Mouse (Mus musculus): Measurements from ENCODE around the gene Ppp4r3b. TPM values are rescaled to one million over a fixed set of nuclear protein-coding genes. Genes with fewer than 3 reads are reported as not detected.
A peak's percentile ranks its signal among the peaks of the same experiment; 100 is the strongest.

Gene Ppp4r3b
- polyA plus RNA-seq, 1 experiment from 2014 or later, result 38.0 TPM

DNA sequence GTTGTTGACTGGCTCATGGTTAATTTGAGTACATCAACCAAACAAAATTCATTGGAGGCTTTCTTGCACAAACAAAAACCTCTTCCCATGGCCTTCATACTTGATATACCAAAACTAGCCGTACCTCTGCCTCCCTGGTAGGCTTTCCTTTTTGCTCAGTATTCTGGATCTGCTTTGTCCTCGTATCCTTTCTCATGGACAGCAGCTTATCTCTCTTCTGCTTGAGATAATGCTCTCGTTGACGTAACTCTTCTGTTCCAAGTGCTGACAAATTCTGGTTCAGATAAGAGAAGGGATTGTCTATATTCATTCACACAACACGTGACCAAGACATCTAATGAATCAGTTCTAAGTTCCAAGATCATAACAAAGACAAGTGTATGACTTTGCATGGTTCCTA is 49.6 kb downstream of the Ppp4r3b start:
- WGBS (ENCODE audit: insufficient replicate concordance), result 42% methylated on average over 5 of the region's 5 CpGs

DNA sequence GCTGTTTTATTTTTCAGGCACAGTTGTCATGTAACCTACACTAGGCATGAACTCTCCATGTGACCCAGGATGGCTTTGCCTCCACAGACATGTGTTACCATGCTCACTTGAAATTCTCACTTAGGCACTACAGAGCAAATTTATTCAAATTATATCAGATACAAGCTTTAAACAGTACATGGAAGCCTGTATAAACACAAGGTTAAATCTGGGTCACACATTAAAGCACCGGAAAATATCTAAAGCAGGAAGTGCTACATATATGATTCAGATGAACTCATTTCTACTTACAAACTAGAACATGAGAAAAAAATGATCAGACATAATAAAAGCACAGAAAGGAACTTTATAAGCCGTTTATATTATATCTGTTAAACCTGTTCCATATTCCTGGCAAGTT is 52.1 kb downstream of the Ppp4r3b start:
- H3K36me3 ChIP-seq (ENCODE audit: control insufficient read depth, insufficient read depth), result peaks cover 41% of the 10 kb centered on the region
- ATAC-seq (ENCODE audit: low read depth), result no peak

More for the DNA sequence above, 49.6 kb downstream of the Ppp4r3b start:
- no peak overlapping the region for H3K4me2 ChIP-seq (ENCODE audit: low read depth, low read length)
- ATAC-seq (ENCODE audit: low read depth), result no peak
- H3K27me3 ChIP-seq (ENCODE audit: control insufficient read depth, insufficient read depth, low read depth, low read length), result no peaks in the 10 kb centered on the region
- H3K4me1 ChIP-seq (ENCODE audit: control insufficient read depth, low read depth, low read length), result no peaks in the 10 kb centered on the region
- no peaks in the 10 kb centered on the region for H3K9me3 ChIP-seq (replicated peaks; ENCODE audit: control insufficient read depth, low read length)
- H3K36me3 ChIP-seq (ENCODE audit: control insufficient read depth, insufficient read depth), result peaks cover 47% of the 10 kb centered on the region
- no peak overlapping the region for H3K4me3 ChIP-seq (ENCODE audit: low read depth, low read length)
- H3K27ac ChIP-seq (ENCODE audit: low read length), result no peak overlapping the region
- no peak overlapping the region for H3K9ac ChIP-seq (ENCODE audit: low read depth, low read length)

DNA sequence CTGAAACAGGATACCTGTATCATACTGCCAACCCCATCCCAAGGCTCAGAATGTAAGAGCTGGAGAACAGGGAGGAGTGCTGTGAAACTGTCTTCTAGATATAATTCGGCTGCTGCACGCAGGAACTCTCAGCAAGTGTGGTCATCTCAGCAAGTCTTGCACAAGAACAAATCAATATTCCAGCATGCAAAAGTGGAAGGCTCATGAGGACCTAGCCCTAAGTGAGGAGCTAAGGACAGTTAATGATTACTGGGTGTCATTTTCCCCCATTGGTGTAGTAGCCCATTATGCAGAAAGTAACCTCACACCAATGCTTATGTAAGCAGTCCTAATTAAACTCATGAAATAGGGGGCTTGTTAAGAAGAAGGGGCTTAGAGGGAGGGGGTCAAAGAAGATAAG is 56.3 kb downstream of the Ppp4r3b start:
- no peak overlapping the region for H3K27ac ChIP-seq (ENCODE audit: low read length)

More for the DNA sequence above, 52.1 kb downstream of the Ppp4r3b start:
- H3K27ac ChIP-seq (ENCODE audit: low read length), result no peak overlapping the region
- H3K4me1 ChIP-seq (ENCODE audit: control insufficient read depth, low read depth, low read length), result no peaks in the 10 kb centered on the region
- H3K4me2 ChIP-seq (ENCODE audit: low read depth, low read length), result no peak overlapping the region
- 81% methylated on average over 2 of the region's 2 CpGs for WGBS (ENCODE audit: insufficient replicate concordance)
- no peaks in the 10 kb centered on the region for H3K9me3 ChIP-seq (replicated peaks; ENCODE audit: control insufficient read depth, low read length)
- no peak overlapping the region for H3K4me3 ChIP-seq (ENCODE audit: low read depth, low read length)
- no peaks in the 10 kb centered on the region for H3K27me3 ChIP-seq (ENCODE audit: control insufficient read depth, insufficient read depth, low read depth, low read length)
- H3K9ac ChIP-seq (ENCODE audit: low read depth, low read length), result no peak overlapping the region

DNA sequence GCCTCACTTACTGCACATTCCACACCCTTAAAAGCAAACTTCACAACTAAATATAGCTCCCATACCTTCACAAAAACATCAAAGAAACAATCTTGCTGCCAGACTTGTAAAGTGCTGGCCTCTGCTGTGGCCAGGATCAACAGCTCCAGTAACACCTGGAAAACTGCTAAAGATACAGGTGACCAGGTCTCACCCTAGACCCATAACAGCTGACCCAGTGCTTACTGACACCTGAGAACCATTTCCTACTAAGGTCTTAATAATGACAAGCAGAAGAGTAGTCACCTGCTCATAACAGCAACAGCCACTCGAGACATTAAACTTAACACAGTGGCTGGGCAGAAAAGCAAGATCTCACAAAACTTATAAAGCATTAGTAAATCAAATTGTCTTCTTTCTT is 60.9 kb downstream of the Ppp4r3b start:
- WGBS (ENCODE audit: insufficient replicate concordance), result 86% methylated on average over 1 of the region's 1 CpGs
- Histone ChIP-seq H3K27ac (ENCODE audit: low read length) (no peak overlapping the region), H3K4me2 (ENCODE audit: low read depth, low read length) (no peak overlapping the region), H3K36me3 (ENCODE audit: control insufficient read depth, insufficient read depth) (no peaks in the 10 kb centered on the region), H3K9ac (ENCODE audit: low read depth, low read length) (no peak overlapping the region), H3K4me1 (ENCODE audit: control insufficient read depth, low read depth, low read length) (no peaks in the 10 kb centered on the region), H3K27me3 (ENCODE audit: control insufficient read depth, insufficient read depth, low read depth, low read length) (no peaks in the 10 kb centered on the region), H3K4me3 (ENCODE audit: low read depth, low read length) (no peak overlapping the region), H3K9me3 (replicated peaks; ENCODE audit: control insufficient read depth, low read length) (no peaks in the 10 kb centered on the region)
- ATAC-seq (ENCODE audit: low read depth), result no peak

More for the DNA sequence above, 56.3 kb downstream of the Ppp4r3b start:
- no peaks in the 10 kb centered on the region for H3K27me3 ChIP-seq (ENCODE audit: control insufficient read depth, insufficient read depth, low read depth, low read length)
- no peak overlapping the region for H3K9ac ChIP-seq (ENCODE audit: low read depth, low read length)
- peak; percentile 63 for ATAC-seq (ENCODE audit: low read depth)
- WGBS (ENCODE audit: insufficient replicate concordance), result 67% methylated on average over 2 of the region's 2 CpGs
- no peak overlapping the region for H3K4me3 ChIP-seq (ENCODE audit: low read depth, low read length)
- H3K4me1 ChIP-seq (ENCODE audit: control insufficient read depth, low read depth, low read length), result no peaks in the 10 kb centered on the region
- no peak overlapping the region for H3K4me2 ChIP-seq (ENCODE audit: low read depth, low read length)
- no peaks in the 10 kb centered on the region for H3K9me3 ChIP-seq (replicated peaks; ENCODE audit: control insufficient read depth, low read length)
- peaks cover 12% of the 10 kb centered on the region for H3K36me3 ChIP-seq (ENCODE audit: control insufficient read depth, insufficient read depth)

DNA sequence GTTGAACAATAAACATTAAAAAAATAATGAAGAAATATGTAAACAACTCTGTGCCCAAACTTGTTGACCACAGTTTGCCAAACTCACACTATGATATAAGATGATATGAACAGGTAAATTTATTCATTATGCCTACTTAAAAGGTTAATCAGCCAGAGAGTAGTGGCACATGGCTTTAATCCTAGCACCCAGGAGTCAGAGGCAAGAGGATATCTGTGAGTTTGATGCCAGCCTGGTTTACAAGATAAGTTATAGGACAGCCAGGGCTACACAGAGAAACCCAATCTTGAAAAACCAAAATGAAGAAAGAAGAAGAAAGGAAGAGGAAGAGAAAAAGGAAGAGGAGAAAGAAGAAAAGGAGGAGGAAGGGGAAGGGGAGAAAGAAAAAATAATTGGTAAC is 64.7 kb downstream of the Ppp4r3b start:
- Histone ChIP-seq H3K36me3 (ENCODE audit: control insufficient read depth, insufficient read depth) (no peaks in the 10 kb centered on the region), H3K9me3 (replicated peaks; ENCODE audit: control insufficient read depth, low read length) (no peaks in the 10 kb centered on the region), H3K27ac (ENCODE audit: low read length) (no peak overlapping the region), H3K4me1 (ENCODE audit: control insufficient read depth, low read depth, low read length) (no peaks in the 10 kb centered on the region), H3K27me3 (ENCODE audit: control insufficient read depth, insufficient read depth, low read depth, low read length) (no peaks in the 10 kb centered on the region), H3K9ac (ENCODE audit: low read depth, low read length) (no peak overlapping the region), H3K4me2 (ENCODE audit: low read depth, low read length) (no peak overlapping the region), H3K4me3 (ENCODE audit: low read depth, low read length) (no peak overlapping the region)
- ATAC-seq (ENCODE audit: low read depth), result no peak

DNA sequence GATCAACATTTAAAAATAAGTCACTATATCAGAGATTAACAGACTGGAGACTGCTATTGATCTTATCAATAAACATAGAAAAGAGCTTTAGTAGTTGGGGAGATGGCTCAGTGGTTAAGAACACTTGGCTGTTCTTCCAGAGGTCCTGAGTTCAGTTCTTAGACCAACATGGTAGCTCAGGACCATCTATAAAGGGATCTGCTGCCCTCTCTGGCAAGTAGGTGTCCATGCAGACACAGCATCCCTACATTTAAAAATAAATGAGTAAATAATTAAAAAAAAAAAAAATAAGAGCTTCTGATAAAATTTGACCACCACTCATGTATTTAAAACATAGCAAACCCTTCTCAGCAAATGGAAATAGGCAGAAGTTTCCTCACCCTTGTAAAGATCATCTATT is 65.4 kb downstream of the Ppp4r3b start:
- no peak overlapping the region for H3K4me2 ChIP-seq (ENCODE audit: low read depth, low read length)
- no peak overlapping the region for H3K9ac ChIP-seq (ENCODE audit: low read depth, low read length)
- no peaks in the 10 kb centered on the region for H3K4me1 ChIP-seq (ENCODE audit: control insufficient read depth, low read depth, low read length)
- H3K27ac ChIP-seq (ENCODE audit: low read length), result no peak overlapping the region
- H3K36me3 ChIP-seq (ENCODE audit: control insufficient read depth, insufficient read depth), result no peaks in the 10 kb centered on the region
- no peak overlapping the region for H3K4me3 ChIP-seq (ENCODE audit: low read depth, low read length)
- no peak for ATAC-seq (ENCODE audit: low read depth)
- H3K9me3 ChIP-seq (replicated peaks; ENCODE audit: control insufficient read depth, low read length), result no peaks in the 10 kb centered on the region
- H3K27me3 ChIP-seq (ENCODE audit: control insufficient read depth, insufficient read depth, low read depth, low read length), result no peaks in the 10 kb centered on the region

DNA sequence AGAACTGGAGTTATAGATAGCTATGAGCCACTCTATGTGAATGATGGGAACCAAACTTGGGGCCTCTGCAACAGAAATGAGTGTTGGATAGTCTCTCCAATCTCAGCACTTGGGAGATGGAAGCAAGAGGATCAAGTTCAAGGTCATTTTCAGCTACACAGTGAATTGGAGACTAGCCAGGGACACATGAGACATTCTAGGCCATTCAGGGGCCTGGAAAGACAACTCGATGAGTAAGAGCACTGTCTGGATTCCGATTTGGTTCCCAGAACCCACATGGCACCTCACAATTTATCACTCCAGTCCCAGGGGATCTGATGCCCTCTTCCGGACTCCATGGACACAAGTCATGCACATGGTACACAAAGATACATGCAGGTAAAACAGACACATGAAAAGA is 65.9 kb downstream of the Ppp4r3b start:
- no peak overlapping the region for H3K4me2 ChIP-seq (ENCODE audit: low read depth, low read length)
- no peak overlapping the region for H3K9ac ChIP-seq (ENCODE audit: low read depth, low read length)
- WGBS (ENCODE audit: insufficient replicate concordance), result 77% methylated on average over 3 of the region's 3 CpGs
- no peaks in the 10 kb centered on the region for H3K36me3 ChIP-seq (ENCODE audit: control insufficient read depth, insufficient read depth)
- H3K4me3 ChIP-seq (ENCODE audit: low read depth, low read length), result no peak overlapping the region
- no peaks in the 10 kb centered on the region for H3K27me3 ChIP-seq (ENCODE audit: control insufficient read depth, insufficient read depth, low read depth, low read length)
- no peak for ATAC-seq (ENCODE audit: low read depth)
- no peak overlapping the region for H3K27ac ChIP-seq (ENCODE audit: low read length)
- H3K9me3 ChIP-seq (replicated peaks; ENCODE audit: control insufficient read depth, low read length), result no peaks in the 10 kb centered on the region
- H3K4me1 ChIP-seq (ENCODE audit: control insufficient read depth, low read depth, low read length), result no peaks in the 10 kb centered on the region

DNA sequence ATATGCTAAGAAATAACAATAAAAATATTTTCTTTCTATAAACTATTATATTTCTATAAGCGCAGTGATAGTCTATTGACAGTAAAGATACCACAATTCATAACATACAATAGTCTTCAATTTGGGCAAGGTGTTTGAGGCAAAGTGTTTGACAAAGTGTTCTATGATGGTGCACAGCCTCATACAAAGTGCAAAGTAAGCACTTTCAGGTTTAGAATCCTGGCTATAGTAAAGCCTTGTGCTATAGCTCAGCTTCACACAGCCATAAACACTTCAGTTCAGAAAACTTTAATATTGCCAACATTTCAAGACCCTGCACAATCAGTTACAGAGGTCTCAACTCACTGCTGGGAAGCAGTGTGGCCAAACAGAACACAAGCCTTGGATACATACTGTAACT is 66.7 kb downstream of the Ppp4r3b start:
- Histone ChIP-seq H3K27ac (ENCODE audit: low read length) (no peak overlapping the region), H3K4me1 (ENCODE audit: control insufficient read depth, low read depth, low read length) (no peaks in the 10 kb centered on the region), H3K9ac (ENCODE audit: low read depth, low read length) (no peak overlapping the region), H3K36me3 (ENCODE audit: control insufficient read depth, insufficient read depth) (no peaks in the 10 kb centered on the region), H3K4me2 (ENCODE audit: low read depth, low read length) (no peak overlapping the region), H3K9me3 (replicated peaks; ENCODE audit: control insufficient read depth, low read length) (no peaks in the 10 kb centered on the region), H3K27me3 (ENCODE audit: control insufficient read depth, insufficient read depth, low read depth, low read length) (no peaks in the 10 kb centered on the region), H3K4me3 (ENCODE audit: low read depth, low read length) (no peak overlapping the region)
- WGBS (ENCODE audit: insufficient replicate concordance), result 80% methylated on average over 1 of the region's 1 CpGs
- no peak for ATAC-seq (ENCODE audit: low read depth)

DNA sequence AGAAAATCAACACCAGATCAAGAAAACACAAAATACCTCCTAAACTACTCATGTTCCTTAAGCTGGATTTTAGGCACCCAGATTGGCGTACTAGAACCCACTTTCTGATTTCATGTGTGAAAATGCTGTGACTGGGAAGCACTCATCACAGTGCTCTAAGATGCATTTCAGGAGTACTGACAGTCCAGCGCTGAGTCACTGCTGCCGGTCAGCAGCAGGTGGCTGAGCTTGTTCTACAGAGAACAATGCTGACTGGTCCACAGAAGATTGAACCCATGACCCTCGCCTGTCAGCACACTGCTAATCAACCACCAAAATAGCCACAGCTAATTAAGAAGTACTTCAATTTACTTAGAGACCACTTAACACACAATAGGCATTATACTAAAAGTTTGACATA is 69.3 kb downstream of the Ppp4r3b start:
- ATAC-seq (ENCODE audit: low read depth), result no peak
- H3K27me3 ChIP-seq (ENCODE audit: control insufficient read depth, insufficient read depth, low read depth, low read length), result no peaks in the 10 kb centered on the region
- H3K36me3 ChIP-seq (ENCODE audit: control insufficient read depth, insufficient read depth), result no peaks in the 10 kb centered on the region
- 77% methylated on average over 4 of the region's 4 CpGs for WGBS (ENCODE audit: insufficient replicate concordance)
- no peak overlapping the region for H3K9ac ChIP-seq (ENCODE audit: low read depth, low read length)
- H3K4me1 ChIP-seq (ENCODE audit: control insufficient read depth, low read depth, low read length), result peaks cover 7% of the 10 kb centered on the region
- no peak overlapping the region for H3K4me2 ChIP-seq (ENCODE audit: low read depth, low read length)
- no peak overlapping the region for H3K27ac ChIP-seq (ENCODE audit: low read length)
- no peak overlapping the region for H3K4me3 ChIP-seq (ENCODE audit: low read depth, low read length)
- H3K9me3 ChIP-seq (replicated peaks; ENCODE audit: control insufficient read depth, low read length), result no peaks in the 10 kb centered on the region

DNA sequence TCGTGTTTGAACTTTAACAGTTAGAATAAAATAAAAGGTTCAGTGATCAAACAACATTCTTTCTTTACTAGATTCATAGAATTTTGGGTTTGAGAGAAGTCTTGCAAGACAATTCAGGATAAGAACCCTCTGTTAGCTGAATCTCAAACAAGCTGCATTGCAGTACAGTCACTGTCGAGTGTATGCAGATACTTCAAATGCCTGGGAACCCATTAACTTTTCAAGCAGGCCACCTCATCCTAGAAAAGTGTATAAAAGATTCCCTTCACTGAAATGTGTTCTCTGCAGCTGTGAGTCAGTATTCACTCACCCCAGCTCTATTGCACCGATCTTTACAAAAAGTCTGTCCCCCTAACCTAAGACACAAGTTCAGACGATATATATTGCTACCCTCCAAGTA is 73.3 kb downstream of the Ppp4r3b start:
- H3K4me2 ChIP-seq (ENCODE audit: low read depth, low read length), result peak overlapping the region; percentile 79
- no peaks in the 10 kb centered on the region for H3K9me3 ChIP-seq (replicated peaks; ENCODE audit: control insufficient read depth, low read length)
- H3K27ac ChIP-seq (ENCODE audit: low read length), result no peak overlapping the region
- WGBS (ENCODE audit: insufficient replicate concordance), result 60% methylated on average over 4 of the region's 4 CpGs
- no peaks in the 10 kb centered on the region for H3K36me3 ChIP-seq (ENCODE audit: control insufficient read depth, insufficient read depth)
- peak overlapping the region; percentile 95 for H3K4me3 ChIP-seq (ENCODE audit: low read depth, low read length)
- H3K4me1 ChIP-seq (ENCODE audit: control insufficient read depth, low read depth, low read length), result peaks cover 7% of the 10 kb centered on the region
- ATAC-seq (ENCODE audit: low read depth), result no peak
- peak overlapping the region; percentile 63 for H3K9ac ChIP-seq (ENCODE audit: low read depth, low read length)
- no peaks in the 10 kb centered on the region for H3K27me3 ChIP-seq (ENCODE audit: control insufficient read depth, insufficient read depth, low read depth, low read length)
